Mouse (Mus musculus): ENCODE measurements around the gene Sned1. TPM values are rescaled to one million over a fixed set of nuclear protein-coding genes. Genes with fewer than 3 reads are reported as not detected.
A peak's percentile ranks its signal among the peaks of the same experiment; 100 is the strongest.

Gene Sned1
- polyA plus RNA-seq, 1 experiment from 2014 or later: 3.7 TPM

DNA sequence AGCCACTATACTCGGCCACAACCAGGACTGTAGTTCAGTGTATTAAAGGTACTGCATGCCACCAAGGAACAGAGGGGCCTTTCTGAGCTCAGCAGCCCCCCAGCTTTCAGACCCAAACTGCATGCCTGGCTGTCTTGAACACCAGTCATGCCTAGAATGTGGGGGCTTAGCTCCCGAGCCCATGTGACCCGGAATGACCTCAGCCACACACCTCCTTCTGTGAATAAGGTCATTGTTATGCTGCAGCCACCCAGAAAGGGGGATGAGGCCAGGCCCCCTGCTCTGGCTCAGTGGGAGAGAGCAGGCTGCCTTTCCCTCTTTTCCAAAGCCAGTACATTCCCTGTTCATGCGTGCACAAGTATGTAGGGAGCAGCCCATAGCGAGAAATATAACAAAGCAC, 21.0 kb upstream of the Sned1 start:
- no peak overlapping the region for H3K9ac ChIP-seq (replicated peaks)
- ATAC-seq (replicated peaks): no peak
- H3K36me3 ChIP-seq: no peaks in the 10 kb centered on the region
- H3K4me3 ChIP-seq: no peak overlapping the region
- no peaks in the 10 kb centered on the region for H3K27me3 ChIP-seq
- 25% methylated on average over 5 of the region's 5 CpGs for WGBS
- H3K4me1 ChIP-seq: peaks cover 28% of the 10 kb centered on the region
- H3K4me2 ChIP-seq (replicated peaks): no peak overlapping the region
- no peaks in the 10 kb centered on the region for H3K9me3 ChIP-seq
- H3K27ac ChIP-seq (replicated peaks): no peak overlapping the region

DNA sequence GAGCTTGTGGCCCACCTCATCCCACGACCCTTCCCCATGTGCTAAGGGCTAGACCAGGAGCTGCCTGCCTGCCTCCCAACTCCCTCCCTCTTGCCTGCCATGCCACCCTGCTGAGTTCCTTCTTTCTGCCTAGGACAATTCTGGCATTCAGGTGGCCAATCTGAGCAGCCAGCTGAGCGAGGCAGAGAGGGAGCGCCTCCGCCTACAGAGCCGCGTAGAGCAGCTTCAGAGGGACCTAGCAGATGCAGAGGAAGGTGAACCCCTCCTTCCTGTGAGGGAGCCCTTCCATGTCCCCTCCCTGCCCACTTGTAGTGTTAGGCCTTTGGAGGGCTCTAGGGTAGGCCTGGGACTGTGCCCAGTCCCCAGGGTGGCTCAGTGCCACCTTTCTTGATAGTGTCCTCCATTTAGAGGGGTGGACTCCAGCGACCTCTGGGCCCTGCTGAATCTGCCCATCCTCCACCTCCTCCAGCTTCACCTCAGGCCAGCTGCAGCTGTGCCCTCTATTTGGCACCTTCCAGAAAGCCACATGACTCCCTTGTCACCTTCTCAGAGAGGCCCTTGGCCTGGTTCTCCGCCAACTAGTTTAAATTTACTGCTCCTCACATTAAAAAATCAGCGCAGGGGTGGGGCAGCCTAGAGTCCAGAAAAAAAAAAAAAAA, 18.7 kb upstream of the Sned1 start:
- Histone ChIP-seq H3K36me3 (no peaks in the 10 kb centered on the region), H3K4me1 (peaks cover 7% of the 10 kb centered on the region; the same call in 1 of the 2 replicates), H3K9me3 (no peaks in the 10 kb centered on the region), H3K4me3 (no peak overlapping the region), H3K9ac (replicated peaks) (no peak overlapping the region), H3K27me3 (no peaks in the 10 kb centered on the region), H3K27ac (replicated peaks) (no peak overlapping the region), H3K4me2 (replicated peaks) (no peak overlapping the region)
- 60% methylated on average over 9 of the region's 9 CpGs for WGBS
- ATAC-seq (replicated peaks): 0 out of 2 replicates have a peak, but pooled peaks have one; percentile 14

- Histone ChIP-seq H3K36me3 (no peaks in the 10 kb centered on the region), H3K4me2 (replicated peaks) (no peak overlapping the region), H3K9me3 (no peaks in the 10 kb centered on the region), H3K4me3 (no peak overlapping the region), H3K4me1 (peaks cover 7% of the 10 kb centered on the region; the same call in 1 of the 2 replicates), H3K9ac (replicated peaks) (no peak overlapping the region), H3K27ac (replicated peaks) (no peak overlapping the region), H3K27me3 (no peaks in the 10 kb centered on the region)
- ATAC-seq (replicated peaks): no peak
- 53% methylated on average over 7 of the region's 7 CpGs for WGBS
Observed at GRCm38 (mm10) chr1:93217530-93217929, 18.1 kb upstream of the Sned1 start.

- no peaks in the 10 kb centered on the region for H3K36me3 ChIP-seq
- no peak for ATAC-seq (replicated peaks)
- H3K4me1 ChIP-seq: 0 out of 2 replicates have a peak, but pooled peaks cover 8% of the 10 kb centered on the region
- H3K9me3 ChIP-seq: no peaks in the 10 kb centered on the region
- H3K27me3 ChIP-seq: no peaks in the 10 kb centered on the region
- H3K4me3 ChIP-seq: no peak overlapping the region
- no peak overlapping the region for H3K4me2 ChIP-seq (replicated peaks)
- H3K27ac ChIP-seq (replicated peaks): no peak overlapping the region
- no peak overlapping the region for H3K9ac ChIP-seq (replicated peaks)
- 46% methylated on average over 7 of the region's 7 CpGs for WGBS
Observed at GRCm38 (mm10) chr1:93220776-93221175, 14.9 kb upstream of the Sned1 start.

DNA sequence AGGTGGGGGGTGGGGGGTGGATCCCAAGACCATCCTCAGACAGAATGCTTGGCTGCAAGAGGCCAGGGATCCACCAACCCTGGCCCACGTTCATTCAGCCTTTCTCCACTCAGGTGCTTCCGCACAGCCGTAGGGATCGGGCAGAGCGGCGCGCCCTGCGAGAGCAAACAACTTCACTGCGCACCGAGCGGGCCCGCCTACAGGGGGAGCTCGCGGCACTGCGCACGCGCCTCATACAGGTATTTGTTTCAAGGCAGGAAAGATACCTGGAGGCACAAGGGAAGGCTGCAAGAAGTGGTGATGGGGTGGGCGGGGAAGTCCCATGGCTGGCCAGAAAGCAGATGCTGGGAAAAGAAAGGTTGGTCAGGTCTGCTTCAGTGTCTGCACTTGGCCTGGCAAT, 11.7 kb upstream of the Sned1 start:
- WGBS: 9% methylated on average over 18 of the region's 18 CpGs
- H3K9ac ChIP-seq (replicated peaks): no peak overlapping the region
- ATAC-seq (replicated peaks): no peak

GRCm38 (mm10) chr1:93225226-93225625, 10.4 kb upstream of the Sned1 start:
- Histone ChIP-seq H3K27ac (replicated peaks) (no peak overlapping the region), H3K27me3 (no peaks in the 10 kb centered on the region), H3K36me3 (no peaks in the 10 kb centered on the region), H3K9ac (replicated peaks) (no peak overlapping the region), H3K4me2 (replicated peaks) (no peak overlapping the region), H3K4me1 (0 out of 2 replicates have a peak, but pooled peaks cover 7% of the 10 kb centered on the region), H3K4me3 (no peak overlapping the region), H3K9me3 (no peaks in the 10 kb centered on the region)
- no peak for ATAC-seq (replicated peaks)
- 49% methylated on average over 4 of the region's 4 CpGs for WGBS

More for the DNA sequence above, 11.7 kb upstream of the Sned1 start:
- no peak overlapping the region for H3K4me2 ChIP-seq (replicated peaks)
- H3K4me1 ChIP-seq: 0 out of 2 replicates have a peak, but pooled peaks cover 7% of the 10 kb centered on the region
- H3K9me3 ChIP-seq: no peaks in the 10 kb centered on the region
- no peak overlapping the region for H3K4me3 ChIP-seq
- H3K27me3 ChIP-seq: no peaks in the 10 kb centered on the region
- no peak overlapping the region for H3K27ac ChIP-seq (replicated peaks)
- no peaks in the 10 kb centered on the region for H3K36me3 ChIP-seq

GRCm38 (mm10) chr1:93225731-93226520, 9.7 kb upstream of the Sned1 start:
- whole genome bisulfite sequencing: 86% methylated on average over 5 of the region's 5 CpGs

DNA sequence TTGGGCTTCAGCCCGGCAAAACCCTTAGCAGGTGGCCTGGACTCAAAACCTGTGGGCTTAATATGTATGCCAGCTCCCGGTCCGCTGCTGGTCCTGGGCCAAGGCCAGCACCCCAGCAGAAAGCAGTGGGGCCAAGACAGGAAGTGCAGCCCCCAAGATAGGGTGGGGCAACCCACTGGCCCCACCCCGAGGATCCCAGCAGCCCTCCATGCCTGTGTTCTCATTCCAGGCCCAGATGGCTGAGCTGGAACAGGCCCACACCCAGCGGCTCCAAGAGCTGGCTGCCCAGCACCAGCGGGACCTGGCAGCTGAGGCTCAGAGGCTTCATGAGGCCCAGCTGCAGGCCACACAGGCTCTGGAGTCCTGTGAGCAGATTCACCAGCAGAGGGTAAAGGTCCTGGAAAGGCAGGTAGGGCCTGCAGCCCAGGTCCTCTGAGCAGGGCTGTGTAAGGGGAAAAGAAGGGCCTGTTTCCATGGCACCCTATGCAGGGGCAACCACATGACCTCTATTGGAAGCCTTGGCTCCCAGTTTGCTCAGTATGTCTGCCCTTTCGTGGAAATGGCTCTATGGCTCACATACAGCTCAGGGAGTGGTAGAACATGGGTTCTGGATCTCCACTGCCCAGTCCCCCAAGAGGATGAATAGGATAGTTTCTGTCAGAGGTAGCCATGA, 8.2 kb upstream of the Sned1 start:
- Histone ChIP-seq H3K4me3 (no peak overlapping the region), H3K27me3 (no peaks in the 10 kb centered on the region), H3K9me3 (no peaks in the 10 kb centered on the region), H3K27ac (replicated peaks) (no peak overlapping the region), H3K4me1 (0 out of 2 replicates have a peak, but pooled peaks cover 7% of the 10 kb centered on the region), H3K36me3 (no peaks in the 10 kb centered on the region), H3K4me2 (replicated peaks) (no peak overlapping the region), H3K9ac (replicated peaks) (no peak overlapping the region)
- peak; percentile 70 for ATAC-seq (replicated peaks)
- 67% methylated on average over 7 of the region's 7 CpGs for WGBS

More at GRCm38 (mm10) chr1:93225731-93226520, 9.7 kb upstream of the Sned1 start:
- Histone ChIP-seq H3K9ac (replicated peaks) (no peak overlapping the region), H3K4me3 (no peak overlapping the region), H3K4me1 (0 out of 2 replicates have a peak, but pooled peaks cover 7% of the 10 kb centered on the region), H3K4me2 (replicated peaks) (no peak overlapping the region), H3K27ac (replicated peaks) (no peak overlapping the region), H3K27me3 (no peaks in the 10 kb centered on the region), H3K9me3 (no peaks in the 10 kb centered on the region), H3K36me3 (no peaks in the 10 kb centered on the region)
- no peak for ATAC-seq (replicated peaks)

- Histone ChIP-seq H3K4me2 (replicated peaks) (no peak overlapping the region), H3K36me3 (no peaks in the 10 kb centered on the region), H3K4me3 (no peak overlapping the region), H3K9me3 (no peaks in the 10 kb centered on the region), H3K27me3 (no peaks in the 10 kb centered on the region), H3K4me1 (0 out of 2 replicates have a peak, but pooled peaks cover 7% of the 10 kb centered on the region), H3K9ac (replicated peaks) (no peak overlapping the region), H3K27ac (replicated peaks) (no peak overlapping the region)
- 96% methylated on average over 7 of the region's 7 CpGs for WGBS
- no peak for ATAC-seq (replicated peaks)
Observed at GRCm38 (mm10) chr1:93227976-93228365, 7.7 kb upstream of the Sned1 start.

GRCm38 (mm10) chr1:93229221-93229620, 6.4 kb upstream of the Sned1 start:
- 94% methylated on average over 6 of the region's 6 CpGs for WGBS
- no peak for ATAC-seq (replicated peaks)

GRCm38 (mm10) chr1:93229626-93230025, 6.0 kb upstream of the Sned1 start:
- H3K9me3 ChIP-seq: no peaks in the 10 kb centered on the region
- no peak overlapping the region for H3K27ac ChIP-seq (replicated peaks)
- no peak for ATAC-seq (replicated peaks)
- H3K4me3 ChIP-seq: no peak overlapping the region
- WGBS: 86% methylated on average over 4 of the region's 4 CpGs
- H3K4me2 ChIP-seq (replicated peaks): no peak overlapping the region
- H3K4me1 ChIP-seq: 0 out of 2 replicates have a peak, but pooled peaks cover 7% of the 10 kb centered on the region
- no peaks in the 10 kb centered on the region for H3K36me3 ChIP-seq
- H3K27me3 ChIP-seq: 0 out of 2 replicates have a peak, but pooled peaks cover 5% of the 10 kb centered on the region
- H3K9ac ChIP-seq (replicated peaks): no peak overlapping the region

More at GRCm38 (mm10) chr1:93229221-93229620, 6.4 kb upstream of the Sned1 start:
- 0 out of 2 replicates have a peak, but pooled peaks cover 7% of the 10 kb centered on the region for H3K4me1 ChIP-seq
- no peaks in the 10 kb centered on the region for H3K36me3 ChIP-seq
- no peak overlapping the region for H3K4me3 ChIP-seq
- H3K27ac ChIP-seq (replicated peaks): no peak overlapping the region
- 0 out of 2 replicates have a peak, but pooled peaks cover under 1% of the 10 kb centered on the region for H3K27me3 ChIP-seq
- H3K9ac ChIP-seq (replicated peaks): no peak overlapping the region
- H3K9me3 ChIP-seq: no peaks in the 10 kb centered on the region
- H3K4me2 ChIP-seq (replicated peaks): no peak overlapping the region

GRCm38 (mm10) chr1:93236545-93236924, 894 bp downstream of the Sned1 start:
- Histone ChIP-seq H3K9ac (replicated peaks) (peak overlapping the region; percentile 41), H3K4me1 (peaks cover 14% of the 10 kb centered on the region), H3K27ac (replicated peaks) (no peak overlapping the region), H3K4me3 (peak overlapping the region; percentile 50), H3K36me3 (no peaks in the 10 kb centered on the region), H3K9me3 (no peaks in the 10 kb centered on the region), H3K4me2 (replicated peaks) (peak overlapping the region; percentile 98), H3K27me3 (peaks cover 25% of the 10 kb centered on the region)
- WGBS: 11% methylated on average over 3 of the region's 3 CpGs
- peak; percentile 30; the same call in 1 of the 2 replicates for ATAC-seq (replicated peaks)
